Mouse (Mus musculus): ENCODE data around the gene Spcs3. TPM values are rescaled to one million over a fixed set of nuclear protein-coding genes. Genes with fewer than 3 reads are reported as not detected.
A peak's percentile ranks its signal among the peaks of the same experiment; 100 is the strongest.

The Spcs3 gene
- total RNA-seq (2021) = 10 to 100 TPM; 26.6 to 27.7 TPM
- long read RNA-seq, experiment 1, transcript Spcs3-201 (5 exons, 3,466 nt) = major isoform, 74 of 79 reads
- long read RNA-seq, experiment 1, partial matches to known transcripts = 1 of 79 reads
- long read RNA-seq, experiment 1, other reads (novel, unspliced or antisense) = 4 of 79 reads
- long read RNA-seq, experiment 2, transcript Spcs3-201 (5 exons, 3,466 nt) = major isoform, 70 of 75 reads
- long read RNA-seq, experiment 2, partial matches to known transcripts = 0 of 75 reads
- long read RNA-seq, experiment 2, other reads (novel, unspliced or antisense) = 5 of 75 reads

GRCm38 (mm10) chr8:54529382-54530296, at the start of gene Spcs3, which contains the start of gene Asb5:
Spcs3 (minus strand) TSS chr8:54529998.
Asb5 (plus strand) TSS chr8:54529580.
- DNase-seq = peak; percentile 98
- Histone ChIP-seq H3K4me3 (peak within 1 kb of the TSS; percentile 84), H3K27ac (peak within 1 kb of the TSS; percentile 94)
- intact Hi-C loops (cut with DNase I) = no loop called here
- TF ChIP-seq CTCF (IDR thresholded peaks at IDR 0.05) = no peak

DNA sequence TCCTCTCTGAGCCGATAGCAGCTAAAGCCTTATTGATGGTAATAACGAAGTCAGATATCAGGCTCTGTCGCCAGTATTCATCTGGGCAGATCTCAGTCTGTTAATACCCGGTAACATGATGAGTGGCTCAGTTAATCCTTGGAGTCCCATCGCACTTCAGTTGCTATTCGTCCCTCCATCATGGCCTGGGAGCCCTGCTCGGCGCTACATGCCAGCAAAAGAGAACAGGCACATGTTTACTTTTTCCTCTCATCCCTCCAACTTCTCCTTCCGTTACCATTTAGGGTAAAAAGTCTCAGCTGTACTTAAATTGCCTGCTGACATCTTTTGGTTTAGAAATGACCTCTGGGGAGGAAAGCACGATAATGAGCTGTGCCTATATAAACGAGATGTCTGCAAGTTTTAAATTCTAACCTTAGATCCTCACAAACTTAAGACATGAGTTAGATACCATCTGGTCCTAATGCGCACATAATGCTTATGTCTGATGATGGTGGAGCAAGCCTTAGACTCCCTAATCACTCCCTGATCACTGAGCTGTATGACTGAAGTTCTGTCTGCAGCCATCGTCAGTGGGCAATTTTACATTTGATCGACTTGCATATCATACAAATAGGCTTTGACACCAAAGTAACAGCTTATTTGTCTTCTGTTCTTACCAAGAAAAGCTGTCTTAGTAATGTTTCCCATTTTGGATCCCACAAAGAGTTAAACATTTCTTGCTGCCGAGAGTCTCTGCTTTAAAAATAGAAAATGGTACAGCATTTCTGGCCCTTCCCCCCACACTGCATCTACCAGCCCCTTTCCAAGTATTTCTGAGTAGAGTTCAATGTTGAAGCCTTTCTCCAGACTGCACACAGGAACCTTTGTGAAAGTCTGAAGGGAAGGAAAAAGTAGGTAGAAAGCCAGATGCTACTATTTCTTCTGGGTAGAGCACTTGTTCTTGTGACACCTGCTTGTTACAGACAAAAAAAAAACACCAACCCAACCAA, 41.1 kb upstream of the Spcs3 start:
- intact Hi-C loops (cut with DNase I) = no loop called here
- Histone ChIP-seq H3K4me3 (peak overlapping the region; percentile 68), H3K27ac (peak overlapping the region; percentile 92)
- TF ChIP-seq CTCF (IDR thresholded peaks at IDR 0.05) = no peak
- DNase-seq = peak; percentile 51

DNA sequence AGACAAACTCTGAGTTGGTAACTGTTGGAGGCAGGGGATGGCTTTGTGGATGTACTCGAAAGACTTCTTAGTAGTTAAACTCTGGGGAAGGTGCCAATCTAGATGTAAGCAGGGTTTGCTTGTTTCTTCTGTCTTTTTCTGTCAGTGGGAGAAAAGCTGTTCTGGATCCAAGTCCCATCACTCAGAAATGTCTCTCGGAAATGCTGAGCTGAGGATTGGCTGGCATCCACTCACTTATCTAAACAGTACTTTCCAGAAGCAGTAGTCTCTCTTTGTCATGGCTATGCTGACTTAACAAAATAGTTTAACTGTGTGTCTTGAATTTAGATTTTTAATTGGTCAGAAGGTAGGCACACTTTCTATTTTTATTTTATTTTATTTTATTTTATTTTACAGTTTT, 37.4 kb upstream of the Spcs3 start:
- H3K27ac ChIP-seq = peak overlapping the region; percentile 63
- DNase-seq = no peak
- H3K4me3 ChIP-seq = no peak overlapping the region
- no peak for TF ChIP-seq CTCF (IDR thresholded peaks at IDR 0.05)
- intact Hi-C loops (cut with DNase I) = no loop called here

- TF ChIP-seq CTCF (IDR thresholded peaks at IDR 0.05) = no peak
- intact Hi-C loops (cut with DNase I) = no loop called here
- peak; percentile 23 for DNase-seq
- Histone ChIP-seq H3K27ac (peak overlapping the region; percentile 83), H3K4me3 (no peak overlapping the region)
Measured at GRCm38 (mm10) chr8:54565603-54566260, 35.9 kb upstream of the Spcs3 start.

- DNase-seq = no peak
- Histone ChIP-seq H3K27ac (peak overlapping the region; percentile 83), H3K4me3 (no peak overlapping the region)
- no peak for TF ChIP-seq CTCF (IDR thresholded peaks at IDR 0.05)
- intact Hi-C loops (cut with DNase I) = no loop called here
Measured at GRCm38 (mm10) chr8:54565181-54565580, 35.4 kb upstream of the Spcs3 start.

DNA sequence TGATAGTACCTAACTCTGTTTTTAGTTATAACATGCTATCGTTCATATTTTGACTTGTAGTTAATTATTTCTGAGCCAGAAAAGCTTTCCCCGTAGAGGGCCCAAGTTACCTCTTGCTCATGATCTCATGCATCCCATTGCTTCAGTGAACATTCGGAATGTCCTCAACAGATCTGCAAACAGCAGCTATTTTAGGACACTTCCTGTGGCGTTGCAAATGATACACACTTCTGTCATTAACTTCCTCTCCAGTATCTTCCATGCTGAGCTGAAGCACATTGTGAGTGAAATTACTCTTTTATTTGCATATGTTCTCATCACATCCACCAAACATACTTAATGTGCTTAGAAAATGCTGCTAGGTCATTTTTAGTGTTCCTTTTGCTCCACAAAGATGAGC, 32.3 kb upstream of the Spcs3 start:
- intact Hi-C loops (cut with DNase I) = no loop called here
- no peak for TF ChIP-seq CTCF (IDR thresholded peaks at IDR 0.05)
- peak overlapping the region; percentile 48 for H3K4me3 ChIP-seq
- DNase-seq = no peak
- H3K27ac ChIP-seq = peak overlapping the region; percentile 83

GRCm38 (mm10) chr8:54554921-54555320, 25.1 kb upstream of the Spcs3 start:
- intact Hi-C loops (cut with DNase I) = no loop called here
- no peak for TF ChIP-seq CTCF (IDR thresholded peaks at IDR 0.05)
- Histone ChIP-seq H3K4me3 (peak overlapping the region; percentile 50), H3K27ac (peak overlapping the region; percentile 80)
- DNase-seq = no peak

DNA sequence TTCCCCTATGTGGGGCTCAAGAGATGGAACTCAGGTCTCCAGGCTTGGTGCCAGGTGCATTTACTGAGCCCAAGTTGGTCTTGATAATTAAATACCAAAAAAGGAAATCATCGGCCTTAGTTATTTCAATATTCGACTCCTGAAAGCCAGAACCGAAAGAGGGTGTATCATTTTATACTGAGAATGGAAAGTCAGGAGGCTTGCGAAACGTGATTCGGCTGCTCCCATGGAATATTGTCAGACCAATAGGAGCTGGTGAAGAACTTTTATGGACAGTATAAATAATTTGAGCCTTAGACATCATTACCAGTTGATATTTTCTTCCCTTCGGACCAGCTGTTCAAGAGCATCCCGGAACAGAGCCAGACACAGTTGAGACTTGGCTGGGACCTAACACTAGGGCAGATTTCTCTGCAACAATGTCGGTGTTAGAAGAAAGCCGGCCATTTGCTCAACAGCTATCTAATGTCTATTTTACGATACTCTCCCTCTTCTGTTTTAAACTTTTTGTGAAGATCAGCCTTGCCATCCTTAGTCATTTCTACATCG, 20.3 kb upstream of the Spcs3 start:
- peak; percentile 83 for DNase-seq
- Histone ChIP-seq H3K27ac (peak overlapping the region; percentile 91), H3K4me3 (peak overlapping the region; percentile 76)
- intact Hi-C loops (cut with DNase I) = no loop called here
- no peak for TF ChIP-seq CTCF (IDR thresholded peaks at IDR 0.05)

DNA sequence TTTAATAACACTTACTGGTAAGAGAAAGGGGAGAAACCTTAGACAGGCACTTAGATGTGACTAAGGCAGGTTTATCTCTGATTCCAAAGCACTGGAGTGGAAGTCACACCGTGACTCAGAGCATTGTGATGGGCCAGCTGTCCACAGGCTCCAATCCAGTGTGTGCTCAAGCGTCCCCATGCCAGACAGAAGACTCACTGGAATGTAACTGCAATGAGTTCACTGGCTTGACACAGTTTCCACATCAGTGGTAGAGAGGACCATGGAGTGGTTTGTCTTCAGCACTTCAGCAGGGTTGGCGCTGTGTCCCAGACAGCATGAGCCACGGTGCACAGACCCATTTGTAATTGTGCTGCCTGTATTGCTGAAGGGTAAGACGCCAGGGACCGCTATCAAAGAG, 18.6 kb upstream of the Spcs3 start:
- H3K27ac ChIP-seq = peak overlapping the region; percentile 91
- no peak overlapping the region for H3K4me3 ChIP-seq
- peak; percentile 36 for DNase-seq
- intact Hi-C loops (cut with DNase I) = loop anchor here (5.0 kb wide), 1 partner anchor 64 kb away; no protein-coding TSS in a partner anchor
- TF ChIP-seq CTCF (IDR thresholded peaks at IDR 0.05) = no peak

DNA sequence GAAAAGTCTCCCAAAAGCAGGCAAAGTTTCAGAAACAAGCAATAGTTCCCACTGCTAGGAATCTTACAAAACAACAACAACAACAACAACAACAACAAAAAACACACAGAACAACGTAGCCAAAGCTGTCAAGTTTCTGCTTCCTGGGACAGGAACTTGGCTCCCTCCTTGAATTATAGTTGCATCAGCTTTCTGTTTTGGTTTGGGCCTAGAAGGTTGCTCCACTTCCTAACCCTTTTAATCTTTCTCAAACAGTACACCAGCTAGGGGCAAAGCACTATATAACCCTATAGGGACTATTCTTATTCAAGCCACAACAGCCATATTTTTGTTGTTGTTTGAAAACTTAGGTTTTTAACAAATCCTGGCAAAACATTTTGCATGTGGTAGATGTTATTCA, 11.5 kb upstream of the Spcs3 start:
- Histone ChIP-seq H3K27ac (no peak overlapping the region), H3K4me3 (no peak overlapping the region)
- intact Hi-C loops (cut with DNase I) = no loop called here
- TF ChIP-seq CTCF (IDR thresholded peaks at IDR 0.05) = no peak
- DNase-seq = no peak

- peak; percentile 68 for TF ChIP-seq CTCF (IDR thresholded peaks at IDR 0.05)
- Histone ChIP-seq H3K27ac (no peak overlapping the region), H3K4me3 (no peak overlapping the region)
- intact Hi-C loops (cut with DNase I) = loop anchor here (2.0 kb wide), 1 partner anchor 124 kb away; no protein-coding TSS in a partner anchor
- no peak for DNase-seq
Measured at GRCm38 (mm10) chr8:54537285-54537684, 7.5 kb upstream of the Spcs3 start.

Data from gastrocnemius, adult 2 months (tissue).